Mouse (Mus musculus): Measurements from ENCODE around the gene Drc1.
A peak's percentile ranks its signal among the peaks of the same experiment; 100 is the strongest.

Drc1 gene

GRCm38 (mm10) chr5:30287106-30287882 lies 6.1 kb downstream of the Drc1 start:
- DNase-seq (ENCODE audit: low spot score) = no peak

GRCm38 (mm10) chr5:30340815-30341214 lies 59.6 kb downstream of the Drc1 start:
- DNase-seq (ENCODE audit: low spot score) = no peak

GRCm38 (mm10) chr5:30341601-30342365 lies 60.6 kb downstream of the Drc1 start:
- no peak for DNase-seq (ENCODE audit: low spot score)

GRCm38 (mm10) chr5:30342601-30343015 lies 61.4 kb downstream of the Drc1 start:
- DNase-seq (ENCODE audit: low spot score) = no peak

- DNase-seq (ENCODE audit: low spot score) = no peak
These were observed 61.9 kb downstream of the Drc1 start for GRCm38 (mm10) chr5:30343107-30343506.

GRCm38 (mm10) chr5:30343886-30344285 lies 62.7 kb downstream of the Drc1 start:
- no peak for DNase-seq (ENCODE audit: low spot score)

- DNase-seq (ENCODE audit: low spot score) = no peak
These were observed 72.4 kb downstream of the Drc1 start for GRCm38 (mm10) chr5:30353605-30354004.

- DNase-seq (ENCODE audit: low spot score) = no peak
These were observed 73.9 kb downstream of the Drc1 start for GRCm38 (mm10) chr5:30355114-30355513.

GRCm38 (mm10) chr5:30355559-30356159 lies 74.5 kb downstream of the Drc1 start:
- DNase-seq (ENCODE audit: low spot score) = no peak

GRCm38 (mm10) chr5:30356647-30357046 lies 75.5 kb downstream of the Drc1 start:
- no peak for DNase-seq (ENCODE audit: low spot score)

GRCm38 (mm10) chr5:30358436-30359099 lies 77.4 kb downstream of the Drc1 start:
- peak; percentile 61 for DNase-seq (ENCODE audit: low spot score)

- DNase-seq (ENCODE audit: low spot score) = no peak
These were observed 86.2 kb downstream of the Drc1 start for GRCm38 (mm10) chr5:30367405-30367804.

- DNase-seq (ENCODE audit: low spot score) = no peak
These were observed 88.2 kb downstream of the Drc1 start for GRCm38 (mm10) chr5:30369426-30369825.

- no peak for DNase-seq (ENCODE audit: low spot score)
These were observed 101.7 kb downstream of the Drc1 start for GRCm38 (mm10) chr5:30382876-30383275.

- no peak for DNase-seq (ENCODE audit: low spot score)
These were observed 106.5 kb downstream of the Drc1 start for GRCm38 (mm10) chr5:30387726-30388125.

- peak; percentile 16 for DNase-seq (ENCODE audit: low spot score)
These were observed 108.6 kb downstream of the Drc1 start for GRCm38 (mm10) chr5:30389836-30390235.

- peak; percentile 43 for DNase-seq (ENCODE audit: low spot score)
These were observed 110.3 kb downstream of the Drc1 start for GRCm38 (mm10) chr5:30391473-30391872.

GRCm38 (mm10) chr5:30400521-30400920 lies 119.3 kb downstream of the Drc1 start:
- no peak for DNase-seq (ENCODE audit: low spot score)

GRCm38 (mm10) chr5:30401165-30401564 lies 120.0 kb downstream of the Drc1 start:
- no peak for DNase-seq (ENCODE audit: low spot score)

- DNase-seq (ENCODE audit: low spot score) = no peak
These were observed 125.7 kb downstream of the Drc1 start for GRCm38 (mm10) chr5:30406876-30407275.

GRCm38 (mm10) chr5:30411524-30411923 lies 130.3 kb downstream of the Drc1 start:
- DNase-seq (ENCODE audit: low spot score) = no peak

- DNase-seq (ENCODE audit: low spot score) = no peak
These were observed 134.2 kb downstream of the Drc1 start for GRCm38 (mm10) chr5:30415381-30415780.
